Mouse (Mus musculus) kidney, adult 9 months (tissue): Measurements from ENCODE around the gene Ntm.
A peak's percentile ranks its signal among the peaks of the same experiment; 100 is the strongest.

Experiments used
- DNase-seq: peaks from one replicate; pipeline ENCODE4 v3.0.0; 2022

The Ntm gene

GRCm38 (mm10) chr9:29748070-29748469 is 214.9 kb downstream of the Ntm start:
- DNase-seq: no peak

GRCm38 (mm10) chr9:29738835-29739526 is 224.0 kb downstream of the Ntm start:
- DNase-seq: no peak

GRCm38 (mm10) chr9:29736031-29736430 is 226.9 kb downstream of the Ntm start:
- peak; percentile 19 for DNase-seq

GRCm38 (mm10) chr9:29732895-29733294 is 230.0 kb downstream of the Ntm start:
- DNase-seq: no peak

- DNase-seq: no peak
Measured at GRCm38 (mm10) chr9:29731672-29732071, 231.3 kb downstream of the Ntm start.

GRCm38 (mm10) chr9:29727540-29728432 is 235.2 kb downstream of the Ntm start:
- no peak for DNase-seq

- DNase-seq: no peak
Measured at GRCm38 (mm10) chr9:29721461-29721860, 241.5 kb downstream of the Ntm start.

GRCm38 (mm10) chr9:29716795-29717194 is 246.1 kb downstream of the Ntm start:
- no peak for DNase-seq

GRCm38 (mm10) chr9:29698276-29698675 is 264.7 kb downstream of the Ntm start:
- no peak for DNase-seq

- no peak for DNase-seq
Measured at GRCm38 (mm10) chr9:29694151-29694550, 268.8 kb downstream of the Ntm start.

- DNase-seq: no peak
Measured at GRCm38 (mm10) chr9:29691186-29691855, 271.6 kb downstream of the Ntm start.

GRCm38 (mm10) chr9:29682224-29682623 is 280.7 kb downstream of the Ntm start:
- DNase-seq: no peak

GRCm38 (mm10) chr9:29680677-29681076 is 282.3 kb downstream of the Ntm start:
- DNase-seq: no peak

- peak; percentile 13 for DNase-seq
Measured at GRCm38 (mm10) chr9:29673911-29674310, 289.0 kb downstream of the Ntm start.

- no peak for DNase-seq
Measured at GRCm38 (mm10) chr9:29671861-29672260, 291.1 kb downstream of the Ntm start.

- no peak for DNase-seq
Measured at GRCm38 (mm10) chr9:29663286-29663685, 299.7 kb downstream of the Ntm start.

- DNase-seq: peak; percentile 50
Measured at GRCm38 (mm10) chr9:29661468-29662145, 301.3 kb downstream of the Ntm start.

- DNase-seq: no peak
Measured at GRCm38 (mm10) chr9:29660059-29660613, 302.8 kb downstream of the Ntm start.

- DNase-seq: no peak
Measured at GRCm38 (mm10) chr9:29657761-29658465, 305.0 kb downstream of the Ntm start.

- DNase-seq: peak; percentile 22
Measured at GRCm38 (mm10) chr9:29654885-29655284, 308.1 kb downstream of the Ntm start.

GRCm38 (mm10) chr9:29653678-29654235 is 309.2 kb downstream of the Ntm start:
- no peak for DNase-seq

GRCm38 (mm10) chr9:29652854-29653253 is 310.1 kb downstream of the Ntm start:
- no peak for DNase-seq
